Mouse (Mus musculus) kidney, embryonic 14.5 days (tissue): Measurements from ENCODE around the gene Spo11. TPM values are rescaled to one million over a fixed set of nuclear protein-coding genes. Genes with fewer than 3 reads are reported as not detected.

ENCODE experiments used
- ATAC-seq: fragments of 200-750 bp; cut with Nextera tagmentation; 2 replicates; pipeline ENCODE4 v1.8.0; 2017; ENCODE audit warnings: moderate number of reproducible peaks, mild to moderate bottlenecking, moderate TSS enrichment, moderate library complexity; ENCODE audit not compliant: low FRiP score, low TSS enrichment
- H3K27ac ChIP-seq: fragments of 300-500 bp; sonication (generic); 2 replicates; pipeline ENCODE4 v1.5.1; 2014; ENCODE audit warnings: low read depth, mild to moderate bottlenecking, low read length, moderate library complexity, mixed read lengths
- H3K27me3 ChIP-seq: fragments of 300-500 bp; sonication (generic); 2 replicates; pipeline ENCODE4 v1.6.1; 2014; ENCODE audit warnings: mild to moderate bottlenecking, low read length; ENCODE audit not compliant: control insufficient read depth, insufficient read depth
- H3K36me3 ChIP-seq: fragments of 300-500 bp; sonication (generic); 2 replicates; pipeline ENCODE4 v1.6.1; 2014; ENCODE audit warnings: low read length, mixed read lengths; ENCODE audit not compliant: control insufficient read depth, insufficient read depth
- H3K4me1 ChIP-seq: fragments of 300-500 bp; sonication (generic); 2 replicates; pipeline ENCODE4 v1.6.1; 2014; ENCODE audit warnings: low read length, mixed read lengths; ENCODE audit not compliant: control insufficient read depth, insufficient read depth
- H3K4me2 ChIP-seq: fragments of 300-500 bp; sonication (generic); replicated peaks from 2 replicates; pipeline ENCODE4 v1.6.1; 2014; ENCODE audit warnings: low read depth, mild to moderate bottlenecking, low read length
- H3K4me3 ChIP-seq: fragments of 300-500 bp; sonication (generic); 2 replicates; pipeline ENCODE4 v1.5.1; 2014; ENCODE audit warnings: mild to moderate bottlenecking, low read length
- H3K9ac ChIP-seq: fragments of 300-500 bp; sonication (generic); 2 replicates; pipeline ENCODE4 v1.6.1; 2014; ENCODE audit warnings: low read depth, mild to moderate bottlenecking, low read length, moderate library complexity
- H3K9me3 ChIP-seq: fragments of 300-500 bp; sonication (generic); 2 replicates; pipeline ENCODE4 v1.6.1; 2016; ENCODE audit warnings: low read length; ENCODE audit not compliant: control insufficient read depth
- WGBS: fragments of 180-500 bp; shearing (Covaris S2); extraction: QIAGEN DNeasy Blood & Tissue Kit; methylation state at CpG from one replicate; pipeline ENCODE4 v1.1.7; 2014; 5-methylcytosine and 5-hydroxymethylcytosine counted together
- polyA plus RNA-seq: library from polyadenylated mRNA; unstranded; fragments of >200 nt; fragmentation: Nextera tagmentation; extraction: Ambion mirVana; gene quantifications from 2 replicates; pipeline ENCODE4 v1.2.1, GENCODE M21; 2014

Gene Spo11
- polyA plus RNA-seq, 1 experiment from 2014 or later = 0.34 TPM

DNA sequence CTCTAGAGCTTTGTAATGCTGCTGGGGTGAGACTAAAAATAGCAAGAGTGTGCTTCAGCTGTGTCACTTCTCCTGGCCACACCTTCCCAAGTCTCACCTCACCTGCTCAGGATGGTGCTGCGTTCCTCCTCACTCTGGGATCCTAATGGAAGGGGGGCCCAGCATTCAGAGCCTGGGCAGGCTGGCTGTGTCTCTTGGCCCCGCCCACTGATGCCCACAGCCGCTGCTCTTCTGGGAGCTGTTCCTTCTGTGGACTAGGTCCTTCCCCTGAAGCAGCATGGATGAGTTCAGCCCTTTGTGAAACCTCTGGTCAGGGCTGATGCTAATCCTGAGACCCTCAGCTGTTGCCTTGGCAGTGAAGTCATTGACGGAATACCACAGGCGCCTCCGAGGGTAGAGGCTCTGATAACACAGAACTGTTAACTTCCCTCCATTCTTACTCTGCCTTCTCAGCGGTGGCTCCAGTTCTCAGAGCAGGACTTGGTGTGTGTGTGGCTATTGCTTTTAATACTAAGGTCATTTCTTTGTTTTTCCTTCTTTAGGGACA is 37.3 kb downstream of the Spo11 start:
- Histone ChIP-seq H3K36me3 (peaks cover 59% of the 10 kb centered on the region), H3K4me2 (no peak overlapping the region), H3K27me3 (no peaks in the 10 kb centered on the region), H3K4me3 (no peak overlapping the region), H3K4me1 (peaks cover 8% of the 10 kb centered on the region; the same call in 1 of the 2 replicates), H3K27ac (no peak overlapping the region), H3K9ac (no peak overlapping the region), H3K9me3 (no peaks in the 10 kb centered on the region)
- ATAC-seq = no peak
- 82% methylated on average over 7 of the region's 7 CpGs for WGBS

DNA sequence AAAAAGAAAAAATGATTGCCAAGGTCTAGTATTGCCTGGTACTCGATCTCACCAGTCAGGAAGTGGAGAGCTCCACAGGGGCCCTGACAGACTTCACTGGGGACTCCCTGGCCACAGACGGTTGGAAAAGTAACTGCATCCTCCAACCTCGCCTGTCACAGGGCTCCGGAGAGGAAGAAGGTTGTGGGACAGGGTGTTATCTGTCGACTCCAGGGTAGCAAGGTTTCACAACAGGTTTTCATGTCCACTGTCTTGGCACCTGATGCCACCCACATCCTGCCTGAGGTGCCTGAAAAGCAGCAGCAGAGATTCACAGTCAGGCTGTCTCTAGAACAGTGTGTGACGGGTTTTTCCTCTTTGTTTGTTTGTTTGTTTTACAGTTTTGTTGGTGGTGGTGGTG is 40.4 kb downstream of the Spo11 start:
- peaks cover 6% of the 10 kb centered on the region; the same call in 1 of the 2 replicates for H3K27me3 ChIP-seq
- H3K9ac ChIP-seq = no peak overlapping the region
- H3K36me3 ChIP-seq = peaks cover 28% of the 10 kb centered on the region
- H3K27ac ChIP-seq = no peak overlapping the region
- H3K4me3 ChIP-seq = no peak overlapping the region
- ATAC-seq = no peak
- WGBS = 33% methylated on average over 6 of the region's 6 CpGs
- H3K4me2 ChIP-seq = no peak overlapping the region
- H3K4me1 ChIP-seq = peaks cover 19% of the 10 kb centered on the region
- no peaks in the 10 kb centered on the region for H3K9me3 ChIP-seq

DNA sequence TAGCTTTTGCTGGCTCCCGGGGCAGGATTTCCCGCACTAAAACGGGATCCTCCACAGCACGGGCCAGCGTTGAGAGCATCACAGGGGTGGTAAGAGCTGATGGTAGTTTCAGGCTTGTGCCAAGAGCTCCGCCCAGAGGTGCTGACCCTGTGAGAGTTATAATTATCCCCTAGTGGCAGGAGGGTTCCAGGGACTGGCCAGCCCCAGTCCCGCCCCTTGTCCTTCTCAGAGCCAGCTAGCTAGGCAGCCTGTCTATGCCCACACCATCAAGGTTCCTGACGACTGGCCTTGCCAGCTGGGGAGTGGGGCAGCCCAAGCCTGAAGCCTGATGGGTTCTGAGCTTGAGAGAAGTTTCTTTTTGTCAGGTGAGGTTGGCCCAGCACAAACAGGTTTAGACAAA is 41.1 kb downstream of the Spo11 start:
- ATAC-seq = peak; percentile 20
- H3K36me3 ChIP-seq = peaks cover 21% of the 10 kb centered on the region
- no peak overlapping the region for H3K27ac ChIP-seq
- peaks cover 25% of the 10 kb centered on the region for H3K4me1 ChIP-seq
- H3K27me3 ChIP-seq = peaks cover 6% of the 10 kb centered on the region; the same call in 1 of the 2 replicates
- 11% methylated on average over 8 of the region's 8 CpGs for WGBS
- no peak overlapping the region for H3K4me3 ChIP-seq
- H3K4me2 ChIP-seq = no peak overlapping the region
- H3K9me3 ChIP-seq = no peaks in the 10 kb centered on the region
- no peak overlapping the region for H3K9ac ChIP-seq

DNA sequence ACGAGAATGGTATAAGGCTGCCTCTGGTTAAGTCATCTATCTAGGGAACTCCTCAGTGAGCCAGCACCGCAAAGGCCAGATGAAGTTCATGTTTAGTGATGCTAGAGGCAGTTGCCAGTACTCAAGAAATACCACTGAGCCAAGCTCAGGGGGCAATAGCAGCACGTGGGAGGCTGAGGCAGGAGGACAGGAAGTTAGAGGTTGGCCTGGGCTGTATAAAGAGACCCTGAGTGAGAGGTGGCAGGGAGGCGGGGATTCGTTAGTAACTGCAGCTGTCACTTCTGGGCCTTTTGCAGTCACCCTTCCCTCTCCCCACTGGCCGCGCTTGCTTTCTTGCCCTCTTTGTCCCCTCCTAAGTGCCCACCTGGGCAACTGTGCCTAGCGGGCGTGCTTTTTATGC is 41.8 kb downstream of the Spo11 start:
- no peaks in the 10 kb centered on the region for H3K9me3 ChIP-seq
- H3K4me3 ChIP-seq = peak overlapping the region; percentile 39
- 12% methylated on average over 9 of the region's 9 CpGs for WGBS
- H3K4me1 ChIP-seq = peaks cover 26% of the 10 kb centered on the region
- ATAC-seq = peak; percentile 2; the same call in 1 of the 2 replicates
- no peak overlapping the region for H3K27ac ChIP-seq
- peaks cover 14% of the 10 kb centered on the region for H3K36me3 ChIP-seq
- H3K4me2 ChIP-seq = peak overlapping the region; percentile 84
- H3K9ac ChIP-seq = peak overlapping the region; percentile 24; the same call in 1 of the 2 replicates
- peaks cover 6% of the 10 kb centered on the region; the same call in 1 of the 2 replicates for H3K27me3 ChIP-seq

DNA sequence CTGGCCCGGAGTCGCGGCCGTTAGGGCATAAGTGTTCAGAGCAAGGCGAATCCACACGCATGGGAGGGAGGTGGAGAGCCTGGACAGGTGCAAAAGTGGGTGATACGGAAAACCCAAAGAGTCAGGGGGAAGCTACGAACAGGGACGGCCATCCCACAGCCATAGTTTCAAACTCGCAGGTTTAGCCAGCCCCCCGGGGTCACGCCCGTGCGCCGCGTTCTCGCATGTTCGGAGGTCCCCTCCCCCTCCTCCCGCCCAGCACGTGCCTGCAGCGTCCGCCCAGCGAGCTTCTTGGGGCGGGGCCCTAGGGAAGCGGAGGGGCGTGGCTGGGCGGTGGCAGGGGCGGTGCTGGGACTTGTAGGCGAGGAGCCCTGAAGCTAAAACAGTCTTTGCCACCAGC is 42.3 kb downstream of the Spo11 start:
- peaks cover 30% of the 10 kb centered on the region for H3K4me1 ChIP-seq
- peak overlapping the region; percentile 39 for H3K4me3 ChIP-seq
- peaks cover 6% of the 10 kb centered on the region; the same call in 1 of the 2 replicates for H3K27me3 ChIP-seq
- peaks cover 9% of the 10 kb centered on the region for H3K36me3 ChIP-seq
- ATAC-seq = peak; percentile 77
- H3K9ac ChIP-seq = peak overlapping the region; percentile 24; the same call in 1 of the 2 replicates
- no peak overlapping the region for H3K27ac ChIP-seq
- no peaks in the 10 kb centered on the region for H3K9me3 ChIP-seq
- peak overlapping the region; percentile 84 for H3K4me2 ChIP-seq
- WGBS = 0% methylated on average over 27 of the region's 29 CpGs

DNA sequence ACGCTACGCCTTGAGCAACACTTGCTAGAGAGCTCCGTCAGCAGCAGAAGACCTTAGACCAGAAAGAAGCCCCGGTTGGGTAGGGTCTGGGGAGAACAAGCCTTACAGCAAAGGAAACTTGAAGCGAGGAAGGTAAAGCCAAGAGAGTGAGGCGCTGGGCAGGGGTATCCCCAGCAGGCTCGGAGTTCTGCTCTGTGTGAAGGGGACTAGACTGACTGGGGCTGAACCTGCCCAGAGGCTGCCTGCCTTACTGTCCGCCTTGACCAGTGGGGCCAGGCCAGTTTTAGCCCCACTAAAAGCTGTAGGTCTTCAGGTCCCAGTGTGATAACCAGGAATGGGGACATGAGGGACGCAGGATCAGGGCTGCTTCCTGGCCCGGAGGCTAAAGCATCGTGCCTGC is 42.9 kb downstream of the Spo11 start, which contains the start of gene Rbm38:
Gene Rbm38 (plus strand): TSS at position 69 of the 400 bp plus-strand sequence.
- H3K27me3 ChIP-seq = peaks cover 6% of the 10 kb centered on the region; the same call in 1 of the 2 replicates
- ATAC-seq = no peak
- peak within 1 kb of the TSS; percentile 24; the same call in 1 of the 2 replicates for H3K9ac ChIP-seq
- peaks cover 7% of the 10 kb centered on the region for H3K36me3 ChIP-seq
- H3K9me3 ChIP-seq = no peaks in the 10 kb centered on the region
- peaks cover 33% of the 10 kb centered on the region for H3K4me1 ChIP-seq
- H3K4me2 ChIP-seq = peak within 1 kb of the TSS; percentile 93
- H3K27ac ChIP-seq = no peak within 1 kb of the TSS
- WGBS = 32% methylated on average over 11 of the region's 11 CpGs
- H3K4me3 ChIP-seq = peak within 1 kb of the TSS; percentile 83

DNA sequence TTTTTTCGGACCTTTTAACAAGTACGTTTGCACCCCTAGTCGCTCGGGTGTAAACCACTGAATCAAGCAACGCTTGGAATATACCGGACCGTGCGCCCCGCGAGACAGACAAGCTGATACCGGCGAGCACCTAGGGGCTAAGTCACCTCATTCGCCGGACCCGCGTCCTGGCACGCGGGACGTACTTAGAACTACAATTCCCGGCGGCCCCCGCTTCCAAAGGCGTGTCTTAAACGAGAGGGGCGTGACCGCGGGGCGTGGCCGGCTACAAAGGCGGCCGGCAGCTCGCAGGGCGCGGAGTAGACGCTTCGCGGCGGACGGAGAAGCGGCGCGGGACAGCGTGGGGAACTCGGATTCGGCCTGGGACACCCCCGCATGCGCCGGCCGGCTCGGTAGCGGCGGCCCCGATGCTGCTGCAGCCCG is 44.1 kb downstream of the Spo11 start:
- Histone ChIP-seq H3K4me2 (peak overlapping the region; percentile 93), H3K4me1 (peaks cover 36% of the 10 kb centered on the region), H3K36me3 (no peaks in the 10 kb centered on the region; the same call in 1 of the 2 replicates), H3K27me3 (peaks cover 6% of the 10 kb centered on the region; the same call in 1 of the 2 replicates), H3K4me3 (peak overlapping the region; percentile 83), H3K9me3 (no peaks in the 10 kb centered on the region), H3K9ac (peak overlapping the region; percentile 72), H3K27ac (no peak overlapping the region; the same call in 1 of the 2 replicates)
- ATAC-seq = peak; percentile 71
- under 1% methylated on average over 54 of the region's 54 CpGs for WGBS

DNA sequence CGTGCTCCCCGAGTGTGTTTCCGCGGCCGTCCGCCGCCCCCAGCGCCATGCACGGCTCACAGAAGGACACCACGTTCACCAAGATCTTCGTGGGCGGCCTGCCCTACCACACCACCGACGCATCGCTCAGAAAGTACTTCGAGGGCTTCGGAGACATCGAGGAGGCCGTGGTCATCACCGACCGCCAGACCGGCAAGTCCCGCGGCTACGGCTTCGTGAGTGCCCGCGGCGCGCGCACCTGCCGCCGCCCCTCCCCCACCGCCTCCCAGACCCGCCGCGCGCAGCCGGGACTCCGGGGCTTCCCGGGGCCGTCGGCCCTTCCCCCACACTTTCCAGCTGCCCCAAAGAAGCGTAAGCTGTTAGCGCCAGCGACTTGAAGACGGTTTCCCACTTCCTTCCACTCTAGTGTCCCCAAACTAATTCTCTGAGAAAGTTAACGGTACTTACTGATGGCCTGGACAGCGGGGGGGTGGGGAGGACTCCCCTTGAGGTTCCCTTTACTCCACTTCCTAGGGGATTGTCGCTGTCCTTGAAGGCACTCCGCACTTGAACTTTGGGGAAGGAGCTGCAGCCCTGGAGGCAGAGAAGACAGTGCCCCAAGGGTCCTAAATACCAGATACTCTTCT is 44.7 kb downstream of the Spo11 start:
- peak; percentile 16 for ATAC-seq
- Histone ChIP-seq H3K27ac (no peak overlapping the region; the same call in 1 of the 2 replicates), H3K27me3 (peaks cover 6% of the 10 kb centered on the region; the same call in 1 of the 2 replicates), H3K36me3 (no peaks in the 10 kb centered on the region; the same call in 1 of the 2 replicates), H3K4me2 (peak overlapping the region; percentile 93), H3K4me3 (peak overlapping the region; percentile 83), H3K4me1 (peaks cover 41% of the 10 kb centered on the region), H3K9ac (peak overlapping the region; percentile 72), H3K9me3 (no peaks in the 10 kb centered on the region)
- under 1% methylated on average over 48 of the region's 51 CpGs for WGBS

DNA sequence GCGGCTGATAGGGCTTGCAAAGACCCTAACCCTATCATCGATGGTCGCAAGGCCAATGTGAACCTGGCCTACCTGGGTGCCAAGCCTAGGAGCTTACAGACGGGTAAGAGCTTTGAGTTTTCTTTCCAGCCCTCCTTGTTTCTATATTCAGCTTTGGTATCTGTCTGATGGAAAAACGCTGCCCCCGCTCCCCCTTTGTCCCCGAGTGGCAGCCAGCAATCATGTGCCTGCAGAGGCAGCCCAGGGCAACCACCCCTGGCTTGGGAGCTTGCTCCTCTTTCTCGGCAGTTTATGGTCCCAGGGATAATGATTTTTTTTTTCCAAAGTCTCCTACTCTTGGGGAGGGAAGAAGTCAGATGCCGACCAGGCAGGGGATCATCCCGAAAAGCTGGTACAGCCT is 45.3 kb downstream of the Spo11 start:
- Histone ChIP-seq H3K9me3 (no peaks in the 10 kb centered on the region), H3K36me3 (no peaks in the 10 kb centered on the region; the same call in 1 of the 2 replicates), H3K4me3 (peak overlapping the region; percentile 83), H3K4me2 (peak overlapping the region; percentile 93), H3K4me1 (peaks cover 41% of the 10 kb centered on the region), H3K27ac (no peak overlapping the region), H3K27me3 (peaks cover 6% of the 10 kb centered on the region; the same call in 1 of the 2 replicates), H3K9ac (peak overlapping the region; percentile 72)
- 24% methylated on average over 10 of the region's 10 CpGs for WGBS
- ATAC-seq = no peak
